Mouse (Mus musculus): Measurements from ENCODE around the gene Kctd8. TPM values are rescaled to one million over a fixed set of nuclear protein-coding genes. Genes with fewer than 3 reads are reported as not detected.
"Not testable (repeated sequence)": the region's sequence is repeated elsewhere in the genome, so short reads cannot be mapped to it uniquely, and the experiment has no call there.

Gene Kctd8
- polyA plus RNA-seq, 1 experiment, result not detected

DNA sequence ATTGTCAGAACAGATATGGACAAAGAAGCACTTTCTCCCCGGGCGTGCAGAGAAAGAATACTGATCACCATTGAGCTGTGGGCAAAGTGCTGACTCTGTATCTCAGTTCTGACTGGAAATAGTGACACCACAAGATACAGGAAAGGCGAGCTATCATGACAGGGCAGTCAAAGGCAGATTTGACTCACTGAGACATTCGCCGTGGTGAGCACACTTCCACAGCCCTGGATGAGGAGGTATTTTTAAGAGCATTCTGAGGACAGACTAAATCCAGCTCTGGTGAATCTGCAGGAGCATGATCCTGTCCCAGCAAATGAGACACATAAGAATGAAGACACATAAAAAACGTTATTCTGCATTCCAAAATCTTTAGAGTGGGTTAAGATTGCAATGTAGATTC lies 49.1 kb downstream of the Kctd8 start:
- TF ChIP-seq CTCF (IDR thresholded peaks at IDR 0.05; ENCODE audit: control insufficient read depth, insufficient read depth, insufficient read length), result no peak
- no peaks in the 10 kb centered on the region for H3K79me2 ChIP-seq (ENCODE audit: control insufficient read depth, insufficient read depth)
- H3K36me3 ChIP-seq (ENCODE audit: control insufficient read depth, insufficient read depth), result no peaks in the 10 kb centered on the region
- no peak overlapping the region for H3K4me3 ChIP-seq (ENCODE audit: insufficient read depth, poor library complexity, severe bottlenecking)
- H3ac ChIP-seq (ENCODE audit: control insufficient read depth, insufficient read length, low read depth), result no peak overlapping the region
- no peaks in the 10 kb centered on the region for H3K27me3 ChIP-seq (ENCODE audit: control insufficient read depth, insufficient read depth, insufficient read length)
- H3K79me3 ChIP-seq (ENCODE audit: low read depth), result no peaks in the 10 kb centered on the region

- no peaks in the 10 kb centered on the region for H3K27me3 ChIP-seq (ENCODE audit: control insufficient read depth, insufficient read depth, insufficient read length)
- no peaks in the 10 kb centered on the region for H3K79me2 ChIP-seq (ENCODE audit: control insufficient read depth, insufficient read depth)
- H3K79me3 ChIP-seq (ENCODE audit: low read depth), result no peaks in the 10 kb centered on the region
- no peak overlapping the region for H3ac ChIP-seq (ENCODE audit: control insufficient read depth, insufficient read length, low read depth)
- no peaks in the 10 kb centered on the region for H3K36me3 ChIP-seq (ENCODE audit: control insufficient read depth, insufficient read depth)
- no peak overlapping the region for H3K4me3 ChIP-seq (ENCODE audit: insufficient read depth, poor library complexity, severe bottlenecking)
- TF ChIP-seq FOSL1 (IDR thresholded peaks at IDR 0.05; ENCODE audit: insufficient read depth, low read length, poor library complexity, severe bottlenecking) (no peak), USF1 (IDR thresholded peaks at IDR 0.05; ENCODE audit: low read depth) (no peak), MYOD1 (IDR thresholded peaks at IDR 0.05; ENCODE audit: control insufficient read depth, insufficient read length, low read depth) (no peak), CEBPB (IDR thresholded peaks at IDR 0.05; ENCODE audit: low read depth) (no peak), CTCF (IDR thresholded peaks at IDR 0.05; ENCODE audit: control insufficient read depth, insufficient read depth, insufficient read length) (no peak), MAX (IDR thresholded peaks at IDR 0.05) (no peak), MYOG (IDR thresholded peaks at IDR 0.05; ENCODE audit: control insufficient read depth, extremely low read depth, insufficient read length) (no peak)
Observed at GRCm38 (mm10) chr5:69284359-69284758, 57.1 kb downstream of the Kctd8 start.

DNA sequence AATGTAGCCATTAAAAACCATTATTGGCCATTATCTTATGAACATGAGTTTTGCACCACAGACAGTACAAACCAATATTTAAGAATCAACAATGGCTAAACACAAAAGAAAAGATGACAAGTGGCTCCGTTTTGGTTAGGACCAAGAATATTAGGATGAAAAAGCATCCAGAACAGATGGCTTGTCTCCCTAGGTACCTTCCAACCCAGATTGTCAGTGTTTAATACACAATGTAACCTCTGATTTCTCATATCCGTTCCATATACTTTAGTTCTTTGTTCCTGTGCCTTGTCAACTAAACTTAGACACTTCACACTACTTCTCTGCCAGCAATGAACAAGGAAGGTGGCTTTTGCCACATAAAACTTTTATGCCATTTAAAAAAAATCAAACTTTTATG lies 89.1 kb downstream of the Kctd8 start:
- Histone ChIP-seq H3K4me3 (ENCODE audit: insufficient read depth, poor library complexity, severe bottlenecking) (no peak overlapping the region), H3K79me2 (ENCODE audit: control insufficient read depth, insufficient read depth) (no peaks in the 10 kb centered on the region), H3K27me3 (ENCODE audit: control insufficient read depth, insufficient read depth, insufficient read length) (no peaks in the 10 kb centered on the region), H3K79me3 (ENCODE audit: low read depth) (no peaks in the 10 kb centered on the region), H3K36me3 (ENCODE audit: control insufficient read depth, insufficient read depth) (no peaks in the 10 kb centered on the region), H3ac (ENCODE audit: control insufficient read depth, insufficient read length, low read depth) (no peak overlapping the region)
- no peak for TF ChIP-seq MYOD1 (IDR thresholded peaks at IDR 0.05; ENCODE audit: control insufficient read depth, insufficient read length, low read depth)
- TF ChIP-seq CTCF (IDR thresholded peaks at IDR 0.05; ENCODE audit: control insufficient read depth, insufficient read depth, insufficient read length), result no peak
- no peak for TF ChIP-seq USF1 (IDR thresholded peaks at IDR 0.05; ENCODE audit: low read depth)
- TF ChIP-seq CEBPB (IDR thresholded peaks at IDR 0.05; ENCODE audit: low read depth), result no peak
- no peak for TF ChIP-seq MYOG (IDR thresholded peaks at IDR 0.05; ENCODE audit: control insufficient read depth, extremely low read depth, insufficient read length)

GRCm38 (mm10) chr5:69241931-69242330 lies 99.5 kb downstream of the Kctd8 start:
- H3K36me3 ChIP-seq (ENCODE audit: control insufficient read depth, insufficient read depth), result no peaks in the 10 kb centered on the region
- no peak overlapping the region for H3ac ChIP-seq (ENCODE audit: control insufficient read depth, insufficient read length, low read depth)
- H3K79me2 ChIP-seq (ENCODE audit: control insufficient read depth, insufficient read depth), result no peaks in the 10 kb centered on the region
- no peaks in the 10 kb centered on the region for H3K27me3 ChIP-seq (ENCODE audit: control insufficient read depth, insufficient read depth, insufficient read length)
- TF ChIP-seq CEBPB (IDR thresholded peaks at IDR 0.05; ENCODE audit: low read depth), result no peak
- TF ChIP-seq CTCF (IDR thresholded peaks at IDR 0.05; ENCODE audit: control insufficient read depth, insufficient read depth, insufficient read length), result no peak
- no peak for TF ChIP-seq MYOD1 (IDR thresholded peaks at IDR 0.05; ENCODE audit: control insufficient read depth, insufficient read length, low read depth)
- no peak for TF ChIP-seq MYOG (IDR thresholded peaks at IDR 0.05; ENCODE audit: control insufficient read depth, extremely low read depth, insufficient read length)
- TF ChIP-seq MAX (IDR thresholded peaks at IDR 0.05), result no peak
- TF ChIP-seq USF1 (IDR thresholded peaks at IDR 0.05; ENCODE audit: low read depth), result no peak
- TF ChIP-seq FOSL1 (IDR thresholded peaks at IDR 0.05; ENCODE audit: insufficient read depth, low read length, poor library complexity, severe bottlenecking), result no peak
- no peak overlapping the region for H3K4me3 ChIP-seq (ENCODE audit: insufficient read depth, poor library complexity, severe bottlenecking)
- no peaks in the 10 kb centered on the region for H3K79me3 ChIP-seq (ENCODE audit: low read depth)

DNA sequence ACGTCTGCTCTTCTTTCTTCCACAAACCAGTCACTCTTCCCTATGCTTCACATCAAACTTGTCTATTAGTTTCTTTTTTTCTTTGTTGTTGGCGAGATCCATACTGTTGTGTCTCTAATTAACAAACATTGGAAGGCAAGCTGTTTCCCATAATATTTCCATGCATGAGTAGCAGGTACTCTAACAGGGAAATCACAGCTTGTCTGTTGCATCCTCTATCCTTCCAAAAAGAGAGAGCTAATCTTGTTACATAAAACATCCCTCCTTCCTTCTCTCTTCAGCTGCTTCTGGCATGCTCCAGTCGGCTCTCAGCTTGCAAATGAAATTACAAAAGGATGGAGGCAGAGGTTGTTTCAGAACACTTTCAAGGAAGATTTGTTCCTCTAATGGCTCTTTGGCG lies 107.9 kb downstream of the Kctd8 start:
- no peak for TF ChIP-seq FOSL1 (IDR thresholded peaks at IDR 0.05; ENCODE audit: insufficient read depth, low read length, poor library complexity, severe bottlenecking)
- no peak for TF ChIP-seq CEBPB (IDR thresholded peaks at IDR 0.05; ENCODE audit: low read depth)
- TF ChIP-seq USF1 (IDR thresholded peaks at IDR 0.05; ENCODE audit: low read depth), result no peak
- Histone ChIP-seq H3ac (ENCODE audit: control insufficient read depth, insufficient read length, low read depth) (no peak overlapping the region), H3K79me3 (ENCODE audit: low read depth) (no peaks in the 10 kb centered on the region), H3K36me3 (ENCODE audit: control insufficient read depth, insufficient read depth) (no peaks in the 10 kb centered on the region), H3K27me3 (ENCODE audit: control insufficient read depth, insufficient read depth, insufficient read length) (no peaks in the 10 kb centered on the region), H3K79me2 (ENCODE audit: control insufficient read depth, insufficient read depth) (no peaks in the 10 kb centered on the region), H3K4me3 (ENCODE audit: insufficient read depth, poor library complexity, severe bottlenecking) (no peak overlapping the region)

GRCm38 (mm10) chr5:69231649-69232048 lies 109.8 kb downstream of the Kctd8 start:
- not testable (repeated sequence) for H3K4me3 ChIP-seq (ENCODE audit: insufficient read depth, poor library complexity, severe bottlenecking); H3K36me3 ChIP-seq (ENCODE audit: control insufficient read depth, insufficient read depth); H3K79me3 ChIP-seq (ENCODE audit: low read depth); H3K79me2 ChIP-seq (ENCODE audit: control insufficient read depth, insufficient read depth); H3ac ChIP-seq (ENCODE audit: control insufficient read depth, insufficient read length, low read depth); H3K27me3 ChIP-seq (ENCODE audit: control insufficient read depth, insufficient read depth, insufficient read length)

GRCm38 (mm10) chr5:69227147-69227546 lies 114.3 kb downstream of the Kctd8 start:
- Histone ChIP-seq H3K4me3 (ENCODE audit: insufficient read depth, poor library complexity, severe bottlenecking) (no peak overlapping the region), H3ac (ENCODE audit: control insufficient read depth, insufficient read length, low read depth) (no peak overlapping the region), H3K79me3 (ENCODE audit: low read depth) (no peaks in the 10 kb centered on the region), H3K27me3 (ENCODE audit: control insufficient read depth, insufficient read depth, insufficient read length) (no peaks in the 10 kb centered on the region), H3K36me3 (ENCODE audit: control insufficient read depth, insufficient read depth) (no peaks in the 10 kb centered on the region), H3K79me2 (ENCODE audit: control insufficient read depth, insufficient read depth) (no peaks in the 10 kb centered on the region)
- TF ChIP-seq MYOD1 (IDR thresholded peaks at IDR 0.05; ENCODE audit: control insufficient read depth, insufficient read length, low read depth), result no peak
- no peak for TF ChIP-seq MYOG (IDR thresholded peaks at IDR 0.05; ENCODE audit: control insufficient read depth, extremely low read depth, insufficient read length)
- no peak for TF ChIP-seq MAX (IDR thresholded peaks at IDR 0.05)
- TF ChIP-seq CTCF (IDR thresholded peaks at IDR 0.05; ENCODE audit: control insufficient read depth, insufficient read depth, insufficient read length), result no peak
- TF ChIP-seq USF1 (IDR thresholded peaks at IDR 0.05; ENCODE audit: low read depth), result no peak
- no peak for TF ChIP-seq CEBPB (IDR thresholded peaks at IDR 0.05; ENCODE audit: low read depth)
- TF ChIP-seq FOSL1 (IDR thresholded peaks at IDR 0.05; ENCODE audit: insufficient read depth, low read length, poor library complexity, severe bottlenecking), result no peak
